Mouse (Mus musculus): ENCODE results near the gene Lrrc51.

- no peak for TF ChIP-seq EP300 (IDR thresholded peaks at IDR 0.05; ENCODE audit: low read depth)
- no peak for TF ChIP-seq CTCF (IDR thresholded peaks at IDR 0.05; ENCODE audit: low read depth)
Measured at GRCm38 (mm10) chr7:101906696-101907095, 27.0 kb downstream of the Lrrc51 start.

Measured in liver, embryonic 14.5 days (tissue).